Mouse (Mus musculus): ENCODE results near the gene Slitrk1.

The Slitrk1 gene

GRCm38 (mm10) chr14:108913714-108914263 lies at the start of gene Slitrk1:
TSS of gene Slitrk1 (minus strand) at chr14:108914158.
- peak; percentile 54 to 74 for DNase-seq (ENCODE audit: low spot score in 2 of 2)

- no peak for DNase-seq (ENCODE audit: low spot score in 2 of 2)
Measured at GRCm38 (mm10) chr14:108935777-108936176, 21.8 kb upstream of the Slitrk1 start.

- no peak for DNase-seq (ENCODE audit: low spot score in 2 of 2)
Measured at GRCm38 (mm10) chr14:108914336-108914735, 378 bp upstream of the Slitrk1 start.

- no peak for DNase-seq (ENCODE audit: low spot score in 2 of 2)
Measured at GRCm38 (mm10) chr14:108912876-108913490, 975 bp downstream of the Slitrk1 start.

- DNase-seq (ENCODE audit: low spot score in 2 of 2) = peak; percentile 37 to 41
Measured at GRCm38 (mm10) chr14:108912021-108912875, 1.7 kb downstream of the Slitrk1 start.

- peak; percentile 75 to 86 for DNase-seq (ENCODE audit: low spot score in 2 of 2)
Measured at GRCm38 (mm10) chr14:108911138-108911841, 2.7 kb downstream of the Slitrk1 start.

- no peak for DNase-seq (ENCODE audit: low spot score in 2 of 2)
Measured at GRCm38 (mm10) chr14:108910449-108911137, 3.4 kb downstream of the Slitrk1 start.

- no peak for DNase-seq (ENCODE audit: low spot score in 2 of 2)
Measured at GRCm38 (mm10) chr14:108909336-108909953, 4.5 kb downstream of the Slitrk1 start.

GRCm38 (mm10) chr14:108898601-108899000 lies 15.4 kb downstream of the Slitrk1 start:
- no peak for DNase-seq (ENCODE audit: low spot score in 2 of 2)

- no peak for DNase-seq (ENCODE audit: low spot score in 2 of 2)
Measured at GRCm38 (mm10) chr14:108895456-108895855, 18.5 kb downstream of the Slitrk1 start.

- DNase-seq (ENCODE audit: low spot score in 2 of 2) = no peak
Measured at GRCm38 (mm10) chr14:108867816-108868215, 46.1 kb downstream of the Slitrk1 start.

GRCm38 (mm10) chr14:108864631-108865030 lies 49.3 kb downstream of the Slitrk1 start:
- no peak for DNase-seq (ENCODE audit: low spot score in 2 of 2)

GRCm38 (mm10) chr14:108859310-108859709 lies 54.6 kb downstream of the Slitrk1 start:
- no peak for DNase-seq (ENCODE audit: low spot score in 2 of 2)

All from right cerebral cortex, postnatal 36 days (tissue).